Comparison of ENCODE assay signal across 8 mouse cellular contexts in the genomic region with DNA sequence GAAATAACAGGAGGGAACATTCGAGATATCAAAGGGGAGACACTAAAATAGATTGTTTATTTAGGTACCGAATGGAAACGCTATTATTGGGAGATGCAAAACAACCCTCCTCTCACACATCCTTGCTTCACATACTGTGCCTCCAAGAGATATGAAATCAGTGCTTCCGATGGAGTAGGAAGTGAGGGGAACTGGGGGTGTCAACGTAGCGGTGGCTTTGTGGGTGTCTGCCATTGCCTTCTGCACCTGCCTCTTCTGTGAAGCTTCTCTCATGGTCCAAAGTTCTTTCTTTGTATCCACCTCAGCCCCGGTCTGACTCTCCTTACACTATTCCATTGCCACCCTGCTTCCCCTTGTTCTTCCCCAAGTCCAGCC.
DNase-seq lines count a peak whose midpoint lies in the region; ATAC-seq and TF ChIP-seq lines count a peak whose summit lies in the region.

No protein-coding gene starts in this region.

- no peak for TF ChIP-seq EP300 in liver, embryonic 14.5 days (IDR thresholded peaks at IDR 0.05; ENCODE audit: low read depth)

- no peak for ATAC-seq in kidney, embryonic 15.5 days (replicated peaks; ENCODE audit: low FRiP score)
- no peak for ATAC-seq in forebrain, postnatal 0 days
- ATAC-seq in liver, embryonic 14.5 days (ENCODE audit: insufficient read depth): no peak

- H3K27me3 ChIP-seq in kidney, embryonic 15.5 days: no peaks in the 10 kb centered on the region
- H3K27me3 ChIP-seq in forebrain, postnatal 0 days (ENCODE audit: insufficient read depth, low read length): no peaks in the 10 kb centered on the region
- no peaks in the 10 kb centered on the region for H3K27me3 ChIP-seq in liver, embryonic 14.5 days (ENCODE audit: control insufficient read depth, insufficient read depth, low read length)

- TF ChIP-seq CTCF in forebrain, postnatal 0 days (IDR thresholded peaks at IDR 0.05; ENCODE audit: low read depth): no peak
- no peak for TF ChIP-seq CTCF in liver, embryonic 14.5 days (IDR thresholded peaks at IDR 0.05; ENCODE audit: low read depth)

- H3K4me1 ChIP-seq in kidney, embryonic 15.5 days: peaks cover 30% of the 10 kb centered on the region
- H3K4me1 ChIP-seq in brown adipose tissue, adult 24 weeks (ENCODE audit: control insufficient read depth, insufficient read depth, insufficient read length, low read length): peaks cover 2% of the 10 kb centered on the region; the same call in 1 of the 2 replicates
- peaks cover 6% of the 10 kb centered on the region; the same call in 1 of the 2 replicates for H3K4me1 ChIP-seq in forebrain, postnatal 0 days (ENCODE audit: insufficient read depth)
- H3K4me1 ChIP-seq in liver, embryonic 14.5 days (replicated peaks; ENCODE audit: control insufficient read depth in 2 of 2, insufficient read depth in 2 of 2, low read length in 1 of 2): peaks cover 0 to 3% of the 10 kb centered on the region in 2 experiments; a peak in 2 of 4 replicates

- WGBS in kidney, embryonic 15.5 days: 34% methylated on average over 7 of the region's 7 CpGs
- WGBS in forebrain, postnatal 0 days: 38% methylated on average over 7 of the region's 7 CpGs
- WGBS in liver, embryonic 14.5 days (ENCODE audit: insufficient replicate concordance): 39% methylated on average over 7 of the region's 7 CpGs

- H3K9me3 ChIP-seq in kidney, embryonic 15.5 days (replicated peaks): no peaks in the 10 kb centered on the region
- no peaks in the 10 kb centered on the region for H3K9me3 ChIP-seq in forebrain, postnatal 0 days (ENCODE audit: low read length)
- no peaks in the 10 kb centered on the region for H3K9me3 ChIP-seq in liver, embryonic 14.5 days (ENCODE audit: control insufficient read depth, low read length)

- peak overlapping the region; percentile 28; the same call in 1 of the 2 replicates for H3K4me3 ChIP-seq in kidney, embryonic 15.5 days (replicated peaks)
- peak overlapping the region; percentile 53; the same call in 1 of the 2 replicates for H3K4me3 ChIP-seq in brown adipose tissue, adult 24 weeks (ENCODE audit: insufficient read depth, low read depth, low read length)
- H3K4me3 ChIP-seq in forebrain, postnatal 0 days (ENCODE audit: low read depth, low read length): peak overlapping the region; percentile 30
- no peak overlapping the region for H3K4me3 ChIP-seq in liver, embryonic 14.5 days (ENCODE audit: insufficient read depth in 1 of 2, low read depth in 2 of 2, low read length in 2 of 2)

- H3K4me2 ChIP-seq in kidney, embryonic 15.5 days: peak overlapping the region; percentile 60
- H3K4me2 ChIP-seq in forebrain, postnatal 0 days (ENCODE audit: low read depth): peak overlapping the region; percentile 55
- H3K4me2 ChIP-seq in liver, embryonic 14.5 days (ENCODE audit: low read depth): peak overlapping the region; percentile 44

- no peak for DNase-seq in kidney, adult 9 months
- DNase-seq in forebrain, postnatal 0 days: no peak
- DNase-seq in liver, embryonic 14.5 days (ENCODE audit: low read depth in 3 of 3, low spot score in 3 of 3): no peak
- no peak for DNase-seq in urinary bladder, postnatal 36 days (ENCODE audit: low spot score in 2 of 2)
- no peak for DNase-seq in cerebellum, adult 18-20 months
- no peak for DNase-seq in lung, postnatal 10 days

- H3K36me3 ChIP-seq in kidney, embryonic 15.5 days: no peaks in the 10 kb centered on the region
- no peaks in the 10 kb centered on the region for H3K36me3 ChIP-seq in forebrain, postnatal 0 days (ENCODE audit: insufficient read depth)
- no peaks in the 10 kb centered on the region for H3K36me3 ChIP-seq in liver, embryonic 14.5 days (replicated peaks; ENCODE audit: control insufficient read depth, insufficient read depth, low read depth)

- H3K27ac ChIP-seq in kidney, embryonic 15.5 days: no peak overlapping the region
- 0 out of 2 replicates have a peak overlapping the region, but pooled peaks have one; percentile 3 for H3K27ac ChIP-seq in brown adipose tissue, adult 24 weeks (replicated peaks; ENCODE audit: low read depth, low read length)
- H3K27ac ChIP-seq in forebrain, postnatal 0 days (ENCODE audit: low read depth, low read length): no peak overlapping the region
- H3K27ac ChIP-seq in liver, embryonic 14.5 days: no peak overlapping the region

- H3K9ac ChIP-seq in kidney, embryonic 15.5 days: no peak overlapping the region
- 0 out of 2 replicates have a peak overlapping the region, but pooled peaks have one; percentile 18 for H3K9ac ChIP-seq in forebrain, postnatal 0 days
- no peak overlapping the region for H3K9ac ChIP-seq in liver, embryonic 14.5 days (replicated peaks)

Comparison
In these comparisons a context has a peak if more than half of its experiments do, and no peak if none do; other contexts are left out.
1. H3K4me3 ChIP-seq: peak in kidney, embryonic 15.5 days (single experiment), brown adipose tissue, adult 24 weeks (single experiment) and forebrain, postnatal 0 days (single experiment); none in liver, embryonic 14.5 days (0 of 2).
2. Peak in every context shown above with its lines, with median percentiles within 50 percentile points of each other: H3K4me2 ChIP-seq.